Mouse (Mus musculus) MEL (cell line): Measurements from ENCODE around the gene Hoxa3. TPM values are rescaled to one million over a fixed set of nuclear protein-coding genes. Genes with fewer than 3 reads are reported as not detected.

Source experiments
- DNase-seq: peaks from one replicate; pipeline ENCODE4 v3.0.0; 2011; ENCODE audit warnings: low read depth, low spot score
- H3K27ac ChIP-seq: 2 replicates; pipeline ENCODE4 v1.5.1; 2012; ENCODE audit warnings: low read depth, mild to moderate bottlenecking, control low read depth, low read length, moderate library complexity; ENCODE audit not compliant: control insufficient read depth
- H3K27me3 ChIP-seq, 2 experiments: fragments of 150-350 bp in 1 of 2; sonication (generic) in 1 of 2; 2 replicates each; pipeline ENCODE4 v1.6.1; 2012; ENCODE audit warnings: low read length in 2 of 2, mild to moderate bottlenecking in 2 of 2, improper control_type of control experiment in 1 of 2, moderate library complexity in 1 of 2; ENCODE audit not compliant: insufficient read depth in 2 of 2, control insufficient read depth in 1 of 2
- H3K36me3 ChIP-seq, 2 experiments: 2 replicates each; pipeline ENCODE4 v1.6.1; 2012 to 2014; ENCODE audit warnings: low read length in 2 of 2, improper control_type of control experiment in 1 of 2, inconsistent platforms in 1 of 2, mild to moderate bottlenecking in 1 of 2; ENCODE audit not compliant: insufficient read depth in 2 of 2, control insufficient read depth in 1 of 2
- H3K4me1 ChIP-seq, 2 experiments: fragments of 150-350 bp in 1 of 2; sonication (generic) in 1 of 2; 2 replicates each; pipeline ENCODE4 v1.6.1; 2012; ENCODE audit warnings: low read length in 2 of 2, improper control_type of control experiment in 1 of 2, mild to moderate bottlenecking in 1 of 2; ENCODE audit not compliant: insufficient read depth in 2 of 2, control insufficient read depth in 1 of 2
- H3K4me3 ChIP-seq, 2 experiments: fragments of 150-350 bp in 1 of 2; sonication (generic) in 1 of 2; 2 replicates each; pipeline ENCODE4 v1.5.1; 2012; ENCODE audit warnings: low read depth in 2 of 2, low read length in 2 of 2, mild to moderate bottlenecking in 2 of 2, moderate library complexity in 2 of 2, control low read depth in 1 of 2, improper control_type of control experiment in 1 of 2; ENCODE audit not compliant: control insufficient read depth in 1 of 2, insufficient read depth in 1 of 2
- H3K79me2 ChIP-seq: 2 replicates; pipeline ENCODE4 v1.6.1; 2012; ENCODE audit warnings: mild to moderate bottlenecking, low read length, moderate library complexity; ENCODE audit not compliant: control insufficient read depth, poor library complexity, insufficient read depth
- H3K9ac ChIP-seq: 2 replicates; pipeline ENCODE4 v1.6.1; 2012; ENCODE audit warnings: low read depth, mild to moderate bottlenecking, control low read depth, low read length, moderate library complexity; ENCODE audit not compliant: control insufficient read depth, poor library complexity, severe bottlenecking
- H3K9me3 ChIP-seq: fragments of 150-350 bp; sonication (generic); replicated peaks from 2 replicates; pipeline ENCODE4 v1.6.1; 2012; ENCODE audit warnings: mild to moderate bottlenecking, low read length, improper control_type of control experiment, moderate library complexity; ENCODE audit not compliant: insufficient read depth
- BHLHE40 ChIP-seq: IDR thresholded peaks from 2 replicates; pipeline ENCODE4 v1.6.1; 2012; ENCODE audit warnings: low read depth, mild to moderate bottlenecking, inconsistent platforms, low read length, improper control_type of control experiment, borderline replicate concordance
- CHD1 ChIP-seq: IDR thresholded peaks from 2 replicates; pipeline ENCODE4 v1.6.1; 2012; ENCODE audit warnings: low read depth, mild to moderate bottlenecking, inconsistent platforms, low read length, improper control_type of control experiment
- E2F4 ChIP-seq: IDR thresholded peaks from 2 replicates; pipeline ENCODE4 v1.6.1; 2011; ENCODE audit warnings: low read depth, low read length, improper control_type of control experiment, borderline replicate concordance
- ELF1 ChIP-seq: IDR thresholded peaks from 2 replicates; pipeline ENCODE4 v1.6.1; 2014; ENCODE audit warnings: low read depth, mild to moderate bottlenecking, inconsistent platforms, low read length, improper control_type of control experiment, moderate library complexity
- EP300 ChIP-seq, 2 experiments: IDR thresholded peaks; 2 replicates each; pipeline ENCODE4 v1.6.1; 2011; ENCODE audit warnings: improper control_type of control experiment in 2 of 2, low read length in 2 of 2, low read depth in 1 of 2, mild to moderate bottlenecking in 1 of 2
- ETS1 ChIP-seq: IDR thresholded peaks from 2 replicates; pipeline ENCODE4 v1.6.1; 2012; ENCODE audit warnings: low read depth, mild to moderate bottlenecking, inconsistent platforms, low read length, improper control_type of control experiment, moderate library complexity
- GABPA ChIP-seq: IDR thresholded peaks from 2 replicates; pipeline ENCODE4 v1.6.1; 2012; ENCODE audit warnings: low read depth, mild to moderate bottlenecking, inconsistent platforms, low read length, improper control_type of control experiment, moderate library complexity
- HCFC1 ChIP-seq: IDR thresholded peaks from 2 replicates; pipeline ENCODE4 v1.6.1; 2012; ENCODE audit warnings: low read depth, mild to moderate bottlenecking, inconsistent platforms, low read length, improper control_type of control experiment, moderate library complexity
- JUND ChIP-seq: IDR thresholded peaks from 2 replicates; pipeline ENCODE4 v1.6.1; 2011; ENCODE audit warnings: low read depth, mild to moderate bottlenecking, improper control_type of control experiment, low read length
- KAT2A ChIP-seq: conservative IDR thresholded peaks from 2 replicates; pipeline ENCODE4 v1.6.1; 2012; ENCODE audit warnings: low read depth, low read length, improper control_type of control experiment, inconsistent platforms
- MAFK ChIP-seq: IDR thresholded peaks from 2 replicates; pipeline ENCODE4 v1.6.1; 2011; ENCODE audit warnings: low read depth, mild to moderate bottlenecking, low read length, improper control_type of control experiment, borderline replicate concordance
- MAX ChIP-seq: IDR thresholded peaks from 2 replicates; pipeline ENCODE4 v1.6.1; 2011; ENCODE audit warnings: low read length, improper control_type of control experiment
- MEF2A ChIP-seq: IDR thresholded peaks from 2 replicates; pipeline ENCODE4 v1.6.1; 2014; ENCODE audit warnings: low read depth, mild to moderate bottlenecking, inconsistent platforms, low read length, improper control_type of control experiment; ENCODE audit not compliant: poor library complexity, insufficient replicate concordance, severe bottlenecking; ENCODE audit errors: extremely low read depth
- NELFE ChIP-seq: IDR thresholded peaks from 2 replicates; pipeline ENCODE4 v1.6.1; 2011; ENCODE audit warnings: low read depth, low read length, improper control_type of control experiment
- NRF1 ChIP-seq: IDR thresholded peaks from 2 replicates; pipeline ENCODE4 v1.6.1; 2014; ENCODE audit warnings: low read depth, mild to moderate bottlenecking, inconsistent platforms, low read length, improper control_type of control experiment, moderate library complexity; ENCODE audit not compliant: poor library complexity, insufficient read depth, severe bottlenecking
- POLR2A ChIP-seq, 2 experiments: IDR thresholded peaks; 2 replicates each; pipeline ENCODE4 v1.6.1; 2011 to 2012; ENCODE audit warnings: low read length in 2 of 2, mild to moderate bottlenecking in 2 of 2, control low read depth in 1 of 2, improper control_type of control experiment in 1 of 2, low read depth in 1 of 2, moderate library complexity in 1 of 2; ENCODE audit not compliant: control insufficient read depth in 1 of 2, insufficient read depth in 1 of 2, poor library complexity in 1 of 2
- POLR2AphosphoS2 ChIP-seq: IDR thresholded peaks from 2 replicates; pipeline ENCODE4 v1.6.1; 2011; ENCODE audit warnings: low read length, improper control_type of control experiment
- RAD21 ChIP-seq: IDR thresholded peaks from 2 replicates; pipeline ENCODE4 v1.6.1; 2011; ENCODE audit warnings: mild to moderate bottlenecking, low read depth, low read length, improper control_type of control experiment
- RCOR1 ChIP-seq: IDR thresholded peaks from 2 replicates; pipeline ENCODE4 v1.6.1; 2012; ENCODE audit warnings: low read depth, mild to moderate bottlenecking, inconsistent platforms, low read length, improper control_type of control experiment
- SIN3A ChIP-seq: IDR thresholded peaks from 2 replicates; pipeline ENCODE4 v1.6.1; 2012; ENCODE audit warnings: low read length, improper control_type of control experiment, inconsistent platforms
- SMC3 ChIP-seq: IDR thresholded peaks from 2 replicates; pipeline ENCODE4 v1.6.1; 2011; ENCODE audit warnings: low read depth, low read length, improper control_type of control experiment
- TAL1 ChIP-seq: IDR thresholded peaks from 2 replicates; pipeline ENCODE4 v1.6.1; 2012; ENCODE audit warnings: mild to moderate bottlenecking, inconsistent platforms, low read length, moderate library complexity, mixed read lengths
- USF1 ChIP-seq: IDR thresholded peaks from 2 replicates; pipeline ENCODE4 v1.6.1; 2014; ENCODE audit warnings: low read depth, mild to moderate bottlenecking, inconsistent platforms, low read length, improper control_type of control experiment, moderate library complexity
- USF2 ChIP-seq, 2 experiments: IDR thresholded peaks; 2 replicates each; pipeline ENCODE4 v1.6.1; 2011 to 2012; ENCODE audit warnings: improper control_type of control experiment in 2 of 2, low read length in 2 of 2, borderline replicate concordance in 1 of 2, inconsistent platforms in 1 of 2, low read depth in 1 of 2, mild to moderate bottlenecking in 1 of 2; ENCODE audit not compliant: insufficient read depth in 1 of 2
- ZMIZ1 ChIP-seq: IDR thresholded peaks from 2 replicates; pipeline ENCODE4 v1.6.1; 2012; ENCODE audit warnings: low read depth, mild to moderate bottlenecking, inconsistent platforms, low read length, improper control_type of control experiment, moderate library complexity
- polyA plus RNA-seq, 2 experiments: library from polyadenylated mRNA; stranded (reverse) in 1 of 2; unstranded in 1 of 2; fragments of >175 nt in 1 of 2; fragments of >200 nt in 1 of 2; gene quantifications; 2 replicates each; pipeline versions ENCODE4 v1.2.1 to v1.2.4; 2012; ENCODE audit warnings: low replicate concordance in 2 of 2, low read depth in 1 of 2; ENCODE audit not compliant: insufficient read length in 2 of 2, insufficient read depth in 1 of 2, missing spikeins in 1 of 2
- total RNA-seq: library from RNA; depleted of rRNA; stranded (reverse); fragments of 300-350 nt; gene quantifications from 2 replicates; pipeline ENCODE4 v1.2.3, GENCODE M21; 2012

The Hoxa3 gene
- total and polyA plus RNA-seq, 3 experiments = not detected

DNA sequence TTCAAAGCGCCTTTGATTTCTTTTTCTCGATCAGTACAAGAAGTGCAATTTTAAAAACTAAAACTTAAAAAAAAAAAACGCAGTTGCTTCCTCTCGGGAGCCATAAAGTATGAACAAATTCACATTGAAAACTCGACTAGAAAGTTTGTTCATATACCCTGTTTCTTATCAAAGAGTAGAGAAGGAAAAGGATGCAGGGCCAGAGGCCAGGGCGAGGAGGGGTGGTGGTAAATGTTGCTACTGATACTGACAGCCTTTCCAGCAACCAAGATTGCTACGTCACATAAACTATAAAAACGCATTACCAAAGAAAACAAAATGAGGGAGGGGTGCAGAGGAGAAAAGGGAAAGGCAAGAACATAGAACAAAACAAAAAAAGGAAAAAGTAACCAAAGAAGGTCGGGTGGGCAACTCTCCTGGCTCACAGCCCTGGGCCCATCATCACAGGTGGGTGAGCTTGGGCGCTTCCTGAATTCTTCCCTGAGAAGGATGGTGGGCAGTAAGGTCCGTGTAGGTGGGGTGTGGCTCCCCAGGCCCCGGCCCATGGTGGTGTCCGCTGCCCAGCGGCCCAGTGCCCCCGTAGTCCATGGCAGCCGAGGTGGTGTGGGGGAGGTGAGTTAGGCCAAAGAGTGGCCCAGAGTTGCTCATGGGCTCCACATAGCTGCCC is 43.5 kb downstream of the Hoxa3 start:
- no peaks in the 10 kb centered on the region for H3K27me3 ChIP-seq
- no peaks in the 10 kb centered on the region for H3K4me1 ChIP-seq
- no peak overlapping the region for H3K27ac ChIP-seq
- DNase-seq = no peak
- H3K36me3 ChIP-seq = no peaks in the 10 kb centered on the region
- H3K4me3 ChIP-seq = no peak overlapping the region
- TF ChIP-seq MAX (no peak), POLR2AphosphoS2 (no peak), E2F4 (no peak), EP300 (IDR thresholded peaks at IDR 0.05; ENCODE audit: low read depth in 1 of 2, low read length in 2 of 2) (no peak), SIN3A (no peak), SMC3 (no peak), HCFC1 (no peak), BHLHE40 (no peak), TAL1 (no peak), GABPA (no peak), USF2 (IDR thresholded peaks at IDR 0.05; ENCODE audit: borderline replicate concordance in 1 of 2, insufficient read depth in 1 of 2, low read depth in 1 of 2, low read length in 2 of 2) (no peak), KAT2A (no peak), RAD21 (no peak), ELF1 (no peak), MEF2A (no peak)
- no peaks in the 10 kb centered on the region for H3K9me3 ChIP-seq
- no peak overlapping the region for H3K9ac ChIP-seq
- H3K79me2 ChIP-seq = no peaks in the 10 kb centered on the region

DNA sequence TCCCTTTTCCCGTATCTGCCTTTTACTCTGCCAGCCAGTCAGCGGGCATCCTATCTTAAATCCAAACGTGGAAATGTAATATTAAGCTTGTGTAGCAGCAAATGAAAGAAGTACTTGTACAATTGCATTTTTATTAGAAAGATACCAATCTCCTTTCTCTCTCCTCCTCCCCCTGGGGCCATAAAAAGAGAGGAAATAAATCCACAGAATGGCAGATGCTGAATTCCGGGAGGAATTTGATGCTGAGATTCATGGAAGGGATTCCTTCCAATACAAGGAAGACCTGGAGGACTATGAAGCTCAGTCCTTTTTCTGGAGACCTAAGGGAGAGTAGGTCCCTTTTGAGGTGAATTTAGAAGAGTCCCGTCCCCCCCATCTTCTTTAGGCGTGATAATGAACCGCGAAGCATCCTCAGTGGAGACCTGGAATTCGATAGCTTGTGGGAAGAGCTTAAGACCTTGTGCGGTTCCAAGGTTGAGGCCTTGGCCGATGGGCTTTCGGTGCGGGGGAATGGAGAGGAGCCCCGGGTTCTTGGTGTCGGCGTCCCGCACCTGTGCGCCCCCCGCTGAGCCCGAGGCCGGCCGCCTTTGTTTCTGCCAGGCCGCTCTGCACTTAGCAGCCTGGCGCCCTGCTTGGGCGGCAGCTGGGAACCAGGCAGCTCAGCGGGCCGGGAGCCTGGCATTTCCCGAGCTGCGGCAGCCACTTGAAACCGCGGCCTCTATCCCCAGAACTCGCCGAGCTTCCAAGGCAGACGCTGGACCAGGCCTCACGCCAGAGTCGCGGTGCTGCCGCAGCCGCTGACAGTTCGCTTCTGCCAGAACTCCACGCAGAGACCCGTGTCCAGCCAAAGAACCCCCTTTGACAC is 44.7 kb downstream of the Hoxa3 start:
- no peaks in the 10 kb centered on the region for H3K36me3 ChIP-seq
- no peaks in the 10 kb centered on the region for H3K4me1 ChIP-seq
- no peak overlapping the region for H3K4me3 ChIP-seq
- no peak for DNase-seq
- H3K27me3 ChIP-seq = no peaks in the 10 kb centered on the region
- TF ChIP-seq RCOR1 (no peak), CHD1 (no peak), ZMIZ1 (no peak), MAX (no peak), GABPA (no peak), SMC3 (no peak), RAD21 (no peak), ETS1 (no peak), NELFE (no peak), POLR2A (IDR thresholded peaks at IDR 0.05; ENCODE audit: control insufficient read depth in 1 of 2, insufficient read depth in 1 of 2, low read depth in 1 of 2, low read length in 2 of 2, poor library complexity in 1 of 2) (no peak), USF2 (IDR thresholded peaks at IDR 0.05; ENCODE audit: borderline replicate concordance in 1 of 2, insufficient read depth in 1 of 2, low read depth in 1 of 2, low read length in 2 of 2) (no peak), JUND (no peak), NRF1 (no peak), EP300 (IDR thresholded peaks at IDR 0.05; ENCODE audit: low read depth in 1 of 2, low read length in 2 of 2) (no peak), MAFK (no peak), USF1 (no peak)
- no peaks in the 10 kb centered on the region for H3K9me3 ChIP-seq
- no peaks in the 10 kb centered on the region for H3K79me2 ChIP-seq
- H3K9ac ChIP-seq = no peak overlapping the region
- no peak overlapping the region for H3K27ac ChIP-seq
